Mouse (Mus musculus) E14TG2a.4 (cell line): ENCODE measurements around the gene Mmp15.

Experiments used
- CTCF ChIP-seq: conservative IDR thresholded peaks from 2 replicates; pipeline ENCODE4 v1.5.1; 2014; ENCODE audit warnings: low read length
- NANOG ChIP-seq: IDR thresholded peaks from 2 replicates; pipeline ENCODE4 v1.6.1; 2014; ENCODE audit warnings: borderline replicate concordance, low read length, mixed read lengths

- TF ChIP-seq CTCF (no peak), NANOG (no peak)
Measured at GRCm38 (mm10) chr8:95384501-95384900, 32.4 kb downstream of the Mmp15 start.
